Mouse (Mus musculus): ENCODE data around the gene Gid4.

DNA sequence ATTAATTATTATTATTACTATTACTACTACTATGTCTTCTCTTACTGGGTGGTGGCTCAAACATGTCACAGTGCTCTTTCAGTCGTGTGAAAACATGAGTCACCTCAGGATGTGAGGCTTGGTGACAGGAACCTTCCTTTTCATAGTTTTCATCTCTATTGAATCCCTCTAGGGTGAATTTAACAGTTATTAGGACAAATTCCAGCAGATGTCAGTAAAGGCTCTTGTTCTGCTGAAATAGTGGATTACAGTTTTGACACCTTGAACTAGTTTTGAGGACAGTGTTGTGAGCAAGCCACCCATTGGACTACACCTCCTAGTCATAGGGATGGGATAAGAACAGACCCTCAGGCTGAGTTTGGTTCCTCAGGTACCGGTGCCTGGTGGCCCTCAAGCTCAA lies 78.7 kb downstream of the Gid4 start:
- TF ChIP-seq CTCF (IDR thresholded peaks at IDR 0.05; ENCODE audit: borderline replicate concordance, insufficient read depth, low read depth, low read length) = no peak
- no peak for TF ChIP-seq POLR2A (IDR thresholded peaks at IDR 0.05; ENCODE audit: borderline replicate concordance, insufficient read depth, low read length)
